Mouse (Mus musculus) bone marrow, adult 2 months (tissue): Measurements from ENCODE around the gene Wfdc18. TPM values are rescaled to one million over a fixed set of nuclear protein-coding genes. Genes with fewer than 3 reads are reported as not detected.
A peak's percentile ranks its signal among the peaks of the same experiment; 100 is the strongest.

ENCODE experiments used
- H3K27ac ChIP-seq: fragments of 200-500 bp; 2 replicates; pipeline ENCODE4 v1.5.1; 2012; ENCODE audit warnings: low read depth, mild to moderate bottlenecking, control low read depth, inconsistent platforms, low read length; ENCODE audit not compliant: control insufficient read depth, poor library complexity, insufficient read depth
- H3K4me1 ChIP-seq: fragments of 200-500 bp; 2 replicates; pipeline ENCODE4 v1.6.1; 2011; ENCODE audit warnings: low read length; ENCODE audit not compliant: control insufficient read depth, insufficient read depth
- H3K4me3 ChIP-seq: fragments of 200-500 bp; replicated peaks from 2 replicates; pipeline ENCODE3; 2011; ENCODE audit warnings: mild to moderate bottlenecking, low read depth, low read length, control low read depth; ENCODE audit not compliant: control insufficient read depth
- CTCF ChIP-seq: fragments of 200-500 bp; IDR thresholded peaks from 2 replicates; pipeline ENCODE4 v1.5.1; 2011; ENCODE audit warnings: low read length, control low read depth; ENCODE audit not compliant: control insufficient read depth, insufficient read depth
- POLR2A ChIP-seq: fragments of 200-500 bp; IDR thresholded peaks from 2 replicates; pipeline ENCODE4 v1.6.1; 2011; ENCODE audit warnings: low read depth, mild to moderate bottlenecking, control low read depth, low read length, borderline replicate concordance; ENCODE audit not compliant: control insufficient read depth
- WGBS: fragments of 180-500 bp; shearing (Covaris S2); methylation state at CpG from one replicate; pipeline ENCODE4 v1.1.7; 2018; 5-methylcytosine and 5-hydroxymethylcytosine counted together
- polyA plus RNA-seq: library from polyadenylated mRNA; stranded (reverse); fragments of >200 nt; gene quantifications from 2 replicates; pipeline ENCODE4 v1.2.4, GENCODE M21; 2011; ENCODE audit warnings: low replicate concordance; ENCODE audit not compliant: missing spikeins, insufficient read depth, insufficient read length

The Wfdc18 gene
- polyA plus RNA-seq, 1 experiment: not detected

DNA sequence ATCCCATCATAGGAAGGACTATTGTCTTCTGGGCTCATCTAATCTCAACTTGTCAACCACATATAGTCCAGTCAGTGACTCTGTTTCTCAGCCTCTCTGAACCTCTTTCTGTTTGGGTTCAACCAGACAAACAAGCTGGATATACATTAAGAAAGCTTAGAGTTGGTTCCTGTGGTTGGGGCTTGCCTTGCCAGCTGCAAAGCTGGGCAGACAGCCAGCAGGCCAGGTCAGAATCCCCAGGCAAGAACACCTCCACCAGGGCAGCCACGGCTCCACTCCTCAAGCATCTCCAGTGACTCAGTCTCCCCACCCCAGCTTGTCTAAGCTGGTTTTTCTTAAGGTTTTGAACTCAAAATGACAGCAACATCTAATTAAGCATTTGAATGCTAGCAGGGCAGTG, 3.9 kb downstream of the Wfdc18 start:
- TF ChIP-seq POLR2A (no peak), CTCF (no peak)
- peaks cover 1% of the 10 kb centered on the region; the same call in 1 of the 2 replicates for H3K4me1 ChIP-seq
- H3K27ac ChIP-seq: no peak overlapping the region
- H3K4me3 ChIP-seq: no peak overlapping the region
- 8% methylated on average over 1 of the region's 1 CpGs for WGBS

DNA sequence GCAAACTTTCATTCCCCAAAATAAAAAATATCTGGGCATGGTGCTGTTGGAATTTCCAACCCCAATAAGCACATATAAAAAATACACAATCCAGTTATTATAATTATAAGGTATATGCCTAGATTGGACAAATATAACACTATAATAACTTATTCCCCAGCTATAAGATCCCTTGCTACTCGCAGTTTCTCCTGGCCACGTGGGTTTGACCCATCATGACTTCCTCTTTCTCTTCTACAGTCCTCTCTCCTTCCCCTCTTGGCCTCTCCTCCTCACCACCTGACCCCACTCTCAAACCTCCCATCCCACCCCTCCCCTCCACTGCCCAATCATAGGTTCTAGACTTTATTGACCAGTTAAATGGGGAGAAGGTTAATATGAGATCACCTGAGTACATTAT, 5.1 kb downstream of the Wfdc18 start:
- no peak for TF ChIP-seq POLR2A
- no peak for TF ChIP-seq CTCF
- Histone ChIP-seq H3K27ac (no peak overlapping the region), H3K4me3 (no peak overlapping the region), H3K4me1 (peaks cover 1% of the 10 kb centered on the region; the same call in 1 of the 2 replicates)
- WGBS: 5% methylated on average over 2 of the region's 2 CpGs

DNA sequence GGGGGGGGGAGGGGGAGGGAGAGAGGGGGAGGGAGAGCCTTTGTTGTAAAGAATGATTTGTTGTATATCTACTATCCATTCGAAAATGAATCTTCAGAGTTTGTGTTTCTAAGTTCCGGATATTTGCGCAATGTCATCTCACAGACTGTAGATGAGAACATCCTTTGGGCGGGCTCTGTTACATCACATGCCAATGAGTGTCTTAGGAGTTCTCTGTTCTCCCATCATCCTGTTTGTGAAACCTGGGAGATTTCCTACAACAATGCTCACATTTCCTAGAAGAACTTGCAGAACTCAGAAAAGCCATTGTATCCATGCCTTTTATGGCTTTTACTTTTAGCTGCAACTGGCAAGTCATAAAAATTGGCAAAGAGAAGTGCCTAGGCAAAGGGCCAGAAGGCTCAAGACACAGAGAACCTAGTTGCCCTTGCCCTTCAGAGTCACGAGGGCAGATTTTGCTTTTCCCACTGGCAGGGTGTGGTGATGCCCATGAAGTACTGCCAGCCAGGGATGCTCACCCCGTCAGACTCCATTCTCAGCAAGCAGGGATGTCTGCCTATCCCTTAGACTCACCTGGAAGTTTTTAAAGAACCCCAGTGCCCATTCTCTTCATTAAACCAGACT, 8.3 kb downstream of the Wfdc18 start:
- no peak overlapping the region for H3K27ac ChIP-seq
- WGBS: 44% methylated on average over 6 of the region's 6 CpGs
- H3K4me3 ChIP-seq: no peak overlapping the region
- no peak for TF ChIP-seq POLR2A
- no peak for TF ChIP-seq CTCF
- H3K4me1 ChIP-seq: peaks cover 1% of the 10 kb centered on the region; the same call in 1 of the 2 replicates

DNA sequence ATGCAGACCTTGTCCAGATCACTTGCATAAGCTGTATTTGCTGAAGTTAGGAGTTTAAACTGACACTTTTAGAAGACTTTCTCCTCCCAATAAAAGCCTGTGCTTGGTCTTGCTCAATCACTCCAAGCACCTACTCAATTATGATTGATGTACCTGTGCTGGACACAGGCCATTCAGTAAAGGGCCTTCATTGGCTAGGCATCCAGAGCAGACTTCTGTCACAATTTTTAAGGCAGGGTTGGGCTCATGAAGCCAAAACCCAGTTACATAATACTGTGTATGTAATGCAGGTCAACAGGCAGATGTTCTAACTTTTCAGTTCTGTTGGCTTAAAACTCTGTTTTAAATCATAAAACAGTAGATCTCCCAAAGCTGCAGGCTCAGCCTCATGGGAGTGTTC, 12.0 kb downstream of the Wfdc18 start:
- H3K4me3 ChIP-seq: no peak overlapping the region
- TF ChIP-seq POLR2A (no peak), CTCF (no peak)
- H3K4me1 ChIP-seq: peaks cover 1% of the 10 kb centered on the region; the same call in 1 of the 2 replicates
- H3K27ac ChIP-seq: no peak overlapping the region

DNA sequence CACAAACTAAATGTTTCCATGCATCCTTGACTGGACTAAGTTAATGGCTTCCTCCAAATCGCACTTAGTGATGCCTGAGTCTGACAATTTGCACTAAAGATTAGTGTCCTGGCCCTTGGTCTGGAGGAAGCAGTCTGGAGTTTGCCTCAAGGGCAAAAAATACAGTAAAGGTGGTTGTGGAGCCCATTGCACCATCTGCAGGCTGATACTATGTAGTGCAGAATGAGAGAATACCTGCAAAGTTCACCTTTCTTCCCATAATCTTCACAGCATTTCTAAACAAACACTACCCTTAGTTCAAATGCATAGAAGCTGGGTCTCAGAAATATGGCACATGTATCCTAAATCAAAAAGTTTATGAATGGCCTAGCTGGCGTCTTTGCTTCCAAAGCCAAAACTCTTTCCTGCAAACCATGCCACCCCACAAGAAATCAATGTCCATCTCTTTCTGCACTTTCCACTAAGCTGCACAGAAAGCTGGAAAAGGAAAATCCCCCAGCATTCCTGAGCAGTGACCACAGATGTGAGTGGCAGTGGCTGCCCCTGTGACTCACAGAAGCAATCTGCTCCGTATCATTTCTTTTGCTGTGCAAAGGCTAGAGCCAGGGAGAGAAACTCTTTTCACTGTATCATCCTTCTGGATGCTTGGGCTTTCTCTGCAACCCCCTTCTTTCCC, 20.1 kb downstream of the Wfdc18 start:
- Histone ChIP-seq H3K4me3 (no peak overlapping the region), H3K4me1 (no peaks in the 10 kb centered on the region; the same call in 1 of the 2 replicates), H3K27ac (no peak overlapping the region)
- TF ChIP-seq CTCF (peak; percentile 29; the same call in 1 of the 2 replicates), POLR2A (no peak)
- 50% methylated on average over 3 of the region's 3 CpGs for WGBS

DNA sequence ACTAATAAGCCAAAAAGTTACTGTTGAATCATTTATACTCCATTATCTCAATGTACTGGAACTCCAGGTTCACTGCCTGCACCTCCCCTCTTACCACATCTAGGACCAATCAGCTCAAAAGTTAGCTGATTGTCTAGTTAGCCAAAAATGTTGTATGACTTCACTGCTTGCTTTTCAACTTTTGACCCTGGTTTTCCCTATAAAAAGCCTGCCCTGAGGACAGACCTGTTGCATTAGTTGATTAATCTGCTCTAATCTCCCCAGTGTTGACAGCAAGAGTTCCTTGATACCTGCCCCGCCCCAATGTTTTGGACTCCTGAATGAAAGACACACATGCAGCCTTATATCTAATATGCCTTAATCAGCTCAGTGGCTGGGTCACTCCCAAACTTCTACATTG, 22.3 kb downstream of the Wfdc18 start:
- WGBS: 69% methylated on average over 1 of the region's 1 CpGs
- Histone ChIP-seq H3K4me3 (no peak overlapping the region), H3K4me1 (peaks cover 4% of the 10 kb centered on the region), H3K27ac (no peak overlapping the region)
- TF ChIP-seq CTCF (no peak), POLR2A (no peak)

DNA sequence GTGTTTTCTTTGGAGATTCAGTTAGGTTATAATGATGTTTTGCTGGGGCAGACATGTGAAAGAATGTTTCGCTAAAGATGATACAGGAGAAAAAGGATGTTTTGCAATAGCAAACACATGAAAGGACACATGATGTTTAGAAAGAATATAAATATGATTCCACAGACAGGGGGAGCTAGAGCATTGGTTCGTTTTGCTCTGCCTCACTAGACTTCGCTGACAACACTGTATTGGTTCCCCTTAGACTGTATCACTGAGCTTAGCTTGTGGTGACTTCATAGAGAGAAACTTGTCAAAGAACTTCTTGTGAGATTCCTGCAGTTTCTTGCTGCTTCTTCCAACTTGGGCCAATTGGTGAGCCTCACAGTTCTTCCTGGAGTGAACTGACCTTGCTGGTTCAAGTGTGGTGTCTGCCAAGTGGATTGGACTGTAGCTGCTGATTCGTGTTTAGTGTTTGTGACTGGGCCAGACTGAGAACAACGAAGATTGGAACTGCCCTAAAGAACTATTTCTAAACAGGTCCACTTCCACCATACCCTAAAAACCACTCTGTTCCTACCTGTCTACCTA, 24.3 kb downstream of the Wfdc18 start:
- WGBS: 62% methylated on average over 5 of the region's 5 CpGs
- no peak for TF ChIP-seq POLR2A
- TF ChIP-seq CTCF: 0 out of 2 replicates have a peak, but pooled peaks have one; percentile 11
- peaks cover 4% of the 10 kb centered on the region for H3K4me1 ChIP-seq
- no peak overlapping the region for H3K4me3 ChIP-seq
- H3K27ac ChIP-seq: no peak overlapping the region

DNA sequence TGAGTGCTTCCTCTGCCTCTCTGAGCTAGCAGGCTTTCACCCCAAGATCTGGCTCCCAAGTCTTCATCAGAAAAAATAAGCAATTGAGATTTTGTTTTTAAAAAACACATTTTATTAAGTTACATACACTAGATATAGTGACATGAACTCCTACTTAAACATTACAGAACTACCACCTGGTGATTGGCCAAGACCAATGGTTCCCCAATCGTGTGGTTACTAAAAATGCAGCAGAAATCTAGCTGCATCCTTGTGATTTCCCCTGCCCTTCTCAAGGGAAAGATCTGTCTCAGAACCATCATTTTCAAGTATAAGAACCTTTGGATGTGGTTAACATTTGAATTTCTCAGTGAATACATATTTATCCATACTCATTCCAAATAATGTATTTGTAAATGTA, 25.4 kb downstream of the Wfdc18 start:
- peaks cover 6% of the 10 kb centered on the region for H3K4me1 ChIP-seq
- H3K4me3 ChIP-seq: no peak overlapping the region
- WGBS: 13% methylated on average over 1 of the region's 1 CpGs
- TF ChIP-seq CTCF (no peak), POLR2A (no peak)
- peak overlapping the region; percentile 38 for H3K27ac ChIP-seq

DNA sequence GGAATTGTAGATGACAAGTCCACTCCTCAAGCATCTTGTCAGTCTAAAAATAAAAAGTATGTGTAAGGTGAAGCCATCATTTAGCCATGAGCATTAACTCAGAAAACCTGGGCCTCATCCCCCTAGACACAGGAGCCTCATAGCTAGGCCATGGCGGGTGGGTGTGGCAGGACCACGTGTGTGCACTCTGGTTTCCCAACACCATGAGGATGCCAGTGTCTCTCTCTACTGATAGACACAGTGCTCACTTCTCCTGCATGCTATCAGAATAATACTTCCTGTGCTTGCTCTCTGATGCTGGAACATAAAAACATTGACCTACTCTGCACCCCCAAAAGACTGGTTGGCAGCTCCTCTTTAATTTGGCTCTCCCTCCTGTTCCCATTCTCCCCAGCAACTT, 27.1 kb downstream of the Wfdc18 start:
- WGBS: 19% methylated on average over 2 of the region's 2 CpGs
- TF ChIP-seq POLR2A: no peak
- TF ChIP-seq CTCF: no peak
- Histone ChIP-seq H3K27ac (no peak overlapping the region), H3K4me1 (peaks cover 6% of the 10 kb centered on the region), H3K4me3 (no peak overlapping the region)
